ENCODE assay signal across 16 mouse cellular contexts in the genomic region with DNA sequence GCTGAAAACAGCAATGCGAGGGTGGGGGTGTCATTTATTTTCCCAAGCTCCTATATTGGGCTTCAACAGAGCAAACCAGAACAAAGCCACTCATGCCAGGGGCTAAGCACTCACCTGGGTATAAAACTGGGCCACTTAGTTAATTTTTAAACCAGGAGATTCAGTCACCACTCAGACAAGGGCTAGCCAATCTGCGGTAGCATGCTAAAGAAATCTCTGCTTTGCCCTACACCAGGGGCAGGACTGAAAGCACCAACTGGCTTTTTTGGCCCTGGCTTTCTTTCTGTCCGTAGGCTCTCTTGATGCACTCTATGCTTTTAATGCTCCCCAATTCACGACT. TPM values are rescaled to one million over a fixed set of nuclear protein-coding genes. Genes with fewer than 3 reads are reported as not detected.
A peak's percentile ranks its signal among the peaks of the same experiment; 100 is the strongest.
DNase-seq lines count a peak whose midpoint lies in the region; ATAC-seq and TF ChIP-seq lines count a peak whose summit lies in the region.
"Had no signal": no experiment of that assay in that cellular context is flagged by ENCODE, and none has a peak within 500 bp of the region (broad histone marks: within the 10 kb centered on the region; RNA-seq: fewer than 3 reads in every experiment).

No protein-coding gene starts in this region.

- 0 out of 2 replicates have a peak, but pooled peaks have one; percentile 5 for ATAC-seq in liver, embryonic 14.5 days (ENCODE audit: insufficient read depth)
- ATAC-seq in liver, embryonic 11.5 days (replicated peaks; ENCODE audit: low FRiP score) = no peak
- ATAC-seq in intestine, embryonic 15.5 days = peak; percentile 76
- no peak for ATAC-seq in limb, embryonic 12.5 days (ENCODE audit: insufficient number of reproducible peaks, insufficient read depth, low FRiP score, low TSS enrichment, low read depth)

- DNase-seq in liver, embryonic 14.5 days (ENCODE audit: low read depth in 3 of 3, low spot score in 3 of 3) = no peak
- no peak for DNase-seq in liver, embryonic 11.5 days (ENCODE audit: low spot score)
- DNase-seq in kidney, adult 9 months = peak; percentile 44
- DNase-seq in testis, postnatal 14 days (ENCODE audit: low spot score) = no peak
- DNase-seq in heart, adult 11 months = no peak
- DNase-seq: cerebellum, adult 8-10 months; left cerebral cortex, postnatal 4 days; lung, postnatal 10 days; retina, postnatal 1 day; right cerebral cortex, postnatal 4 days; thymus, postnatal 14 days had no signal

- no peaks in the 10 kb centered on the region for H3K27me3 ChIP-seq in liver, embryonic 14.5 days (ENCODE audit: control insufficient read depth, insufficient read depth, low read length)
- H3K27me3 ChIP-seq in liver, embryonic 11.5 days (replicated peaks; ENCODE audit: control insufficient read depth, insufficient read depth, low read length) = no peaks in the 10 kb centered on the region
- H3K27me3 ChIP-seq in intestine, embryonic 15.5 days (replicated peaks) = no peaks in the 10 kb centered on the region
- H3K27me3 ChIP-seq in limb, embryonic 12.5 days = no peaks in the 10 kb centered on the region

- 76% methylated on average over 4 of the region's 4 CpGs for WGBS in liver, embryonic 14.5 days (ENCODE audit: insufficient replicate concordance)
- 80% methylated on average over 4 of the region's 4 CpGs for WGBS in liver, embryonic 11.5 days
- WGBS in intestine, embryonic 15.5 days = 72% methylated on average over 4 of the region's 4 CpGs
- 81% methylated on average over 4 of the region's 4 CpGs for WGBS in limb, embryonic 12.5 days

- no peak for TF ChIP-seq CTCF in liver, embryonic 14.5 days (IDR thresholded peaks at IDR 0.05; ENCODE audit: low read depth)

- no peak overlapping the region for H3K9ac ChIP-seq in liver, embryonic 14.5 days (replicated peaks)
- no peak overlapping the region for H3K9ac ChIP-seq in liver, embryonic 11.5 days (ENCODE audit: low read depth, low read length)
- H3K9ac ChIP-seq in intestine, embryonic 15.5 days = no peak overlapping the region
- H3K9ac ChIP-seq in limb, embryonic 12.5 days (replicated peaks) = no peak overlapping the region

- H3K4me1 ChIP-seq in liver, embryonic 14.5 days (replicated peaks; ENCODE audit: control insufficient read depth in 2 of 2, insufficient read depth in 2 of 2, low read length in 1 of 2) = peaks cover 0 to 3% of the 10 kb centered on the region in 2 experiments; a peak in 2 of 4 replicates
- 0 out of 2 replicates have a peak, but pooled peaks cover 5% of the 10 kb centered on the region for H3K4me1 ChIP-seq in liver, embryonic 11.5 days (replicated peaks; ENCODE audit: control insufficient read depth, insufficient read depth, low read length)
- no peaks in the 10 kb centered on the region for H3K4me1 ChIP-seq in intestine, embryonic 15.5 days (replicated peaks)
- peaks cover 55% of the 10 kb centered on the region for H3K4me1 ChIP-seq in limb, embryonic 12.5 days (replicated peaks)

- no peak overlapping the region for H3K27ac ChIP-seq in liver, embryonic 14.5 days
- H3K27ac ChIP-seq in liver, embryonic 11.5 days (ENCODE audit: low read depth, low read length) = no peak overlapping the region
- H3K27ac ChIP-seq in intestine, embryonic 15.5 days = no peak overlapping the region
- H3K27ac ChIP-seq in limb, embryonic 12.5 days = peak overlapping the region; percentile 69

- no peak for TF ChIP-seq EP300 in liver, embryonic 14.5 days (IDR thresholded peaks at IDR 0.05; ENCODE audit: low read depth)

- no peak overlapping the region for H3K4me3 ChIP-seq in liver, embryonic 14.5 days (ENCODE audit: insufficient read depth in 1 of 2, low read depth in 2 of 2, low read length in 2 of 2)
- H3K4me3 ChIP-seq in liver, embryonic 11.5 days (ENCODE audit: low read depth, low read length) = no peak overlapping the region
- H3K4me3 ChIP-seq in intestine, embryonic 15.5 days (replicated peaks) = no peak overlapping the region
- no peak overlapping the region for H3K4me3 ChIP-seq in limb, embryonic 12.5 days (replicated peaks)

- H3K36me3 ChIP-seq in liver, embryonic 14.5 days (replicated peaks; ENCODE audit: control insufficient read depth, insufficient read depth, low read depth) = peaks cover 3% of the 10 kb centered on the region; the same call in 1 of the 2 replicates
- H3K36me3 ChIP-seq in liver, embryonic 11.5 days (ENCODE audit: control insufficient read depth, insufficient read depth, low read length) = peaks cover 3% of the 10 kb centered on the region; the same call in 1 of the 2 replicates
- H3K36me3 ChIP-seq in intestine, embryonic 15.5 days = 0 out of 2 replicates have a peak, but pooled peaks cover 5% of the 10 kb centered on the region
- H3K36me3 ChIP-seq in limb, embryonic 12.5 days = peaks cover 10% of the 10 kb centered on the region

- no peaks in the 10 kb centered on the region for H3K9me3 ChIP-seq in liver, embryonic 14.5 days (ENCODE audit: control insufficient read depth, low read length)
- no peaks in the 10 kb centered on the region for H3K9me3 ChIP-seq in liver, embryonic 11.5 days (ENCODE audit: control insufficient read depth, low read length)
- no peaks in the 10 kb centered on the region for H3K9me3 ChIP-seq in intestine, embryonic 15.5 days
- peaks cover 21% of the 10 kb centered on the region; the same call in 1 of the 2 replicates for H3K9me3 ChIP-seq in limb, embryonic 12.5 days

- no peak overlapping the region for H3K4me2 ChIP-seq in liver, embryonic 14.5 days (ENCODE audit: low read depth)
- H3K4me2 ChIP-seq in liver, embryonic 11.5 days = no peak overlapping the region
- H3K4me2 ChIP-seq in intestine, embryonic 15.5 days (replicated peaks) = no peak overlapping the region
- no peak overlapping the region for H3K4me2 ChIP-seq in limb, embryonic 12.5 days
- H3K4me2 ChIP-seq: heart, embryonic 11.5 days had no signal

RNA-seq across cellular contexts. Expression of a gene that starts 49.0 kb away (rescaled TPM):
- 0.70 and 0.88 TPM in 2 replicates for polyA plus RNA-seq in liver, embryonic 14.5 days (2012; rRNA removed)
- polyA plus RNA-seq in liver, embryonic 14.5 days (2014; fragmentation: Nextera tagmentation; extraction: Ambion mirVana) = 0.30 and 0.53 TPM in 2 replicates
- 0.44 and 0.45 TPM in 2 replicates for polyA plus RNA-seq in liver, embryonic 11.5 days (2014; fragmentation: Nextera tagmentation; extraction: Ambion mirVana)
- polyA plus RNA-seq in intestine, embryonic 15.5 days (2015; fragmentation: Nextera tagmentation; extraction: Ambion mirVana) = 0.10 TPM in 1 of 2 replicates, not detected in the other
- 1.1 and 1.4 TPM in 2 replicates for polyA plus RNA-seq in limb, embryonic 12.5 days (2016; fragmentation: Nextera tagmentation; extraction: Ambion mirVana)
- polyA plus RNA-seq: forebrain, embryonic 11.5 days; heart, embryonic 11.5 days; hindbrain, embryonic 11.5 days had no signal

RNA-seq across cellular contexts. Expression of a gene that starts 51.9 kb away (rescaled TPM):
- 5.9 and 11.6 TPM in 2 replicates for polyA plus RNA-seq in liver, embryonic 14.5 days (2012; rRNA removed)
- polyA plus RNA-seq in liver, embryonic 14.5 days (2014; fragmentation: Nextera tagmentation; extraction: Ambion mirVana) = 16.5 and 18.9 TPM in 2 replicates
- 35.1 and 35.6 TPM in 2 replicates for polyA plus RNA-seq in liver, embryonic 11.5 days (2014; fragmentation: Nextera tagmentation; extraction: Ambion mirVana)
- polyA plus RNA-seq in intestine, embryonic 15.5 days (2015; fragmentation: Nextera tagmentation; extraction: Ambion mirVana) = 44.3 and 46.0 TPM in 2 replicates
- polyA plus RNA-seq in limb, embryonic 12.5 days (2016; fragmentation: Nextera tagmentation; extraction: Ambion mirVana) = 32.5 and 33.3 TPM in 2 replicates

Comparison
In these comparisons a context has a peak if more than half of its experiments do, and no peak if none do; other contexts are left out.
1. ATAC-seq: peak in liver, embryonic 14.5 days (single experiment) and intestine, embryonic 15.5 days (single experiment); none in liver, embryonic 11.5 days (single experiment) and limb, embryonic 12.5 days (single experiment).